In genomic region chr9:77771330-77771729, GRCm38 (mm10) we compare ENCODE assay signal across 18 mouse cellular contexts. TPM values are rescaled to one million over a fixed set of nuclear protein-coding genes. Genes with fewer than 3 reads are reported as not detected.
DNase-seq lines count a peak whose midpoint lies in the region; ATAC-seq lines count a peak whose summit lies in the region.
"Had no signal": no experiment of that assay in that cellular context is flagged by ENCODE, and none has a peak within 500 bp of the region (broad histone marks: within the 10 kb centered on the region; RNA-seq: fewer than 3 reads in every experiment).

No protein-coding gene starts in this region.

- H3K9ac ChIP-seq in hindbrain, embryonic 13.5 days, result peak overlapping the region; percentile 49; the same call in 1 of the 2 replicates
- H3K9ac ChIP-seq in midbrain, embryonic 16.5 days (ENCODE audit: low read depth, low read length), result no peak overlapping the region; the same call in 1 of the 2 replicates
- H3K9ac ChIP-seq: liver, embryonic 13.5 days had no signal

- 46% methylated on average over 5 of the region's 5 CpGs for WGBS in hindbrain, embryonic 13.5 days
- WGBS in midbrain, embryonic 16.5 days, result 42% methylated on average over 5 of the region's 5 CpGs

- peak; percentile 55 for ATAC-seq in hindbrain, embryonic 13.5 days (ENCODE audit: low FRiP score)
- ATAC-seq in midbrain, embryonic 16.5 days, result peak; percentile 88
- ATAC-seq: activated CD4-positive, CD25-positive, alpha-beta regulatory T cell, adult 4 months; intestine, postnatal 0 days; lung, postnatal 0 days had no signal

- no peaks in the 10 kb centered on the region for H3K27me3 ChIP-seq in hindbrain, embryonic 13.5 days
- H3K27me3 ChIP-seq in midbrain, embryonic 16.5 days (ENCODE audit: control insufficient read depth, insufficient read depth, low read depth, low read length), result no peaks in the 10 kb centered on the region
- H3K27me3 ChIP-seq: CH12.LX; liver, embryonic 13.5 days had no signal

- H3K4me2 ChIP-seq in hindbrain, embryonic 13.5 days, result peak overlapping the region; percentile 34
- H3K4me2 ChIP-seq in midbrain, embryonic 16.5 days (ENCODE audit: low read length), result peak overlapping the region; percentile 33; the same call in 1 of the 2 replicates
- H3K4me2 ChIP-seq: liver, embryonic 13.5 days had no signal

- H3K9me3 ChIP-seq in hindbrain, embryonic 13.5 days, result no peaks in the 10 kb centered on the region
- no peaks in the 10 kb centered on the region for H3K9me3 ChIP-seq in midbrain, embryonic 16.5 days (replicated peaks; ENCODE audit: control insufficient read depth, low read length, poor library complexity, severe bottlenecking)
- H3K9me3 ChIP-seq: heart, embryonic 10.5 days; liver, embryonic 13.5 days had no signal

- no peak overlapping the region for H3K27ac ChIP-seq in hindbrain, embryonic 13.5 days
- H3K27ac ChIP-seq in midbrain, embryonic 16.5 days (ENCODE audit: low read length), result peak overlapping the region; percentile 44; the same call in 1 of the 2 replicates
- H3K27ac ChIP-seq: heart, embryonic 10.5 days; liver, embryonic 13.5 days had no signal

- H3K4me3 ChIP-seq in hindbrain, embryonic 13.5 days, result peak overlapping the region; percentile 2; the same call in 1 of the 2 replicates
- no peak overlapping the region for H3K4me3 ChIP-seq in midbrain, embryonic 16.5 days (ENCODE audit: low read depth, low read length)
- H3K4me3 ChIP-seq: heart, embryonic 10.5 days; liver, embryonic 13.5 days had no signal

- peaks cover 13% of the 10 kb centered on the region for H3K36me3 ChIP-seq in hindbrain, embryonic 13.5 days
- no peaks in the 10 kb centered on the region for H3K36me3 ChIP-seq in midbrain, embryonic 16.5 days (ENCODE audit: control insufficient read depth, insufficient read depth, low read length)

- H3K4me1 ChIP-seq in hindbrain, embryonic 13.5 days (replicated peaks), result peaks cover 16% of the 10 kb centered on the region
- peaks cover 16% of the 10 kb centered on the region; the same call in 1 of the 2 replicates for H3K4me1 ChIP-seq in midbrain, embryonic 16.5 days (ENCODE audit: control insufficient read depth, insufficient read depth, low read length)

- peak; percentile 16 to 26 for DNase-seq in cerebellum, postnatal 10 days
- no peak for DNase-seq in cerebellum, postnatal 36 days
- peak; percentile 56 for DNase-seq in brain, adult 2 months (ENCODE audit: low read depth, low spot score)
- DNase-seq in urinary bladder, postnatal 4 days (ENCODE audit: low spot score in 2 of 2), result no peak
- no peak for DNase-seq in heart, adult 11 months
- DNase-seq in MN1 (ENCODE audit: low spot score), result no peak
- DNase-seq: adrenal gland, postnatal 36 days; heart, postnatal 14 days; left cerebral cortex, postnatal 4 days; liver, embryonic 13.5 days; thymus, adult 18-20 months had no signal

RNA-seq across cellular contexts. Expression of gene Gclc, which starts 17.0 kb away (rescaled TPM):
- polyA plus RNA-seq in hindbrain, embryonic 13.5 days (2015; fragmentation: Nextera tagmentation; extraction: Ambion mirVana), result 15.9 and 16.4 TPM in 2 replicates
- polyA plus RNA-seq in midbrain, embryonic 16.5 days (2015; fragmentation: Nextera tagmentation; extraction: Ambion mirVana), result 15.1 and 15.4 TPM in 2 replicates

Comparison
In these comparisons a context has a peak if more than half of its experiments do, and no peak if none do; other contexts are left out.
1. DNase-seq: peak in cerebellum, postnatal 10 days (2 of 2) and brain, adult 2 months (single experiment); none in cerebellum, postnatal 36 days (0 of 2), urinary bladder, postnatal 4 days (0 of 2), heart, adult 11 months (single experiment) and MN1 (single experiment).